Mouse (Mus musculus) thymus, adult 2 months (tissue): ENCODE results near the gene Ghr.

Source experiments
- CTCF ChIP-seq: fragments of 200-500 bp; IDR thresholded peaks from 2 replicates; pipeline ENCODE4 v1.5.1; 2012; ENCODE audit warnings: mild to moderate bottlenecking, control low read depth, low read length, moderate library complexity, borderline replicate concordance; ENCODE audit not compliant: control insufficient read depth, poor library complexity, insufficient read depth; ENCODE audit errors: extremely low read depth
- POLR2A ChIP-seq: fragments of 200-500 bp; IDR thresholded peaks from 2 replicates; pipeline ENCODE4 v1.6.1; 2012; ENCODE audit warnings: mild to moderate bottlenecking, low read length, control low read depth, moderate library complexity; ENCODE audit not compliant: control insufficient read depth, poor library complexity, insufficient read depth; ENCODE audit errors: extremely low read depth

DNA sequence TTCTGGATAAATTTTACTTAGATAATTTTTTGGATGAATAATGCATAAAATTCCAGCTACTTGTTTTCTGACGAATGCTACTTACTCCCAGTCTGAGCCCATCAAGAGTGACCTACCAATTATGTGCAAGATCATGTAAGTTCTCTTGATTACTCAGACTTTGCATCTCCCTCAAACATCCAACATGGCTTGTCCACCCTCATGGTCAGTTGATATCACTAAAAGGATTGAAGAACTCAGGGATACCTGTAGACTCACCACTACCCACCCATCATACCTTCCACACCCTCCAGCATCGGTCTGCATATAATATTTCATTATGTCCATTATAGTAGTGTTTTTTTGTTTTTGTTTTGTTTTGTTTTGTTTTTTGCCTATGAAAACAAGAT lies 18.8 kb upstream of the Ghr start:
- TF ChIP-seq POLR2A (no peak), CTCF (no peak)
